Mouse (Mus musculus) heart, postnatal 0 days (tissue): Measurements from ENCODE around the gene Col8a1.

Experiments
- CTCF ChIP-seq: IDR thresholded peaks from 2 replicates; pipeline ENCODE4 v1.5.1; 2016; ENCODE audit warnings: antibody characterized with exemption, control low read depth, low read depth
- EP300 ChIP-seq: IDR thresholded peaks from 2 replicates; pipeline ENCODE4 v1.6.1; 2016; ENCODE audit warnings: antibody characterized with exemption, low read depth

DNA sequence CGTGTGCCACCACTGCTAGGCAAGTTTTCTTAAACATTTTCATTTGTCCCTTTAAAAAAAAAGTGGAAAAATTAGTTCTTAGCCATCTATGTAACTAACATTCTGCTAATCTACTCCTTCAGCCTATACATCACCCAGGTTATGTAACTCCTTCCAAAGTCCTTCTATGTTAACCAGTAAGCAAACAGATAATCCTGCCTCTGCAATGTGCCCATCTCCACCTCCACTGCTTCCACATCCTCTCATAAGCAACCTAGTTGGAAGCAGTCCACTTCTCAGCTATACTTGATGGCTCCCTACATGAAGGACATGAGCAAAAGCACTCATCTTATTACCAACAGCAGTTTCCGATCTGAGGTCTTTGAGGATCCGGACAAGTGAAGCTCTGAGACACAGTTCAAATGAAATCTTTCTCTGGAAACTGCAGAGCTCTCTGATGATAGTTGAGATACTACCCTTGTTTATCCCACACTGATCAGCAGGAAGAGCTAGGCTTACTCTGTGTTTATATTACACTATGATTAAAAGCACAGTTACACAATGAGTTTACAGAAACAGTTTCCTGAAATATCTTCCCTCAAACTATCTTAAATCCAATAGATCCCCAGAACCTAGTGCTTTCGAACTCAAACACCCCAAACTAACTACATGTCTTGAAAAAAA is 157.1 kb downstream of the Col8a1 start:
- TF ChIP-seq CTCF (no peak), EP300 (no peak)
